In the genomic region with DNA sequence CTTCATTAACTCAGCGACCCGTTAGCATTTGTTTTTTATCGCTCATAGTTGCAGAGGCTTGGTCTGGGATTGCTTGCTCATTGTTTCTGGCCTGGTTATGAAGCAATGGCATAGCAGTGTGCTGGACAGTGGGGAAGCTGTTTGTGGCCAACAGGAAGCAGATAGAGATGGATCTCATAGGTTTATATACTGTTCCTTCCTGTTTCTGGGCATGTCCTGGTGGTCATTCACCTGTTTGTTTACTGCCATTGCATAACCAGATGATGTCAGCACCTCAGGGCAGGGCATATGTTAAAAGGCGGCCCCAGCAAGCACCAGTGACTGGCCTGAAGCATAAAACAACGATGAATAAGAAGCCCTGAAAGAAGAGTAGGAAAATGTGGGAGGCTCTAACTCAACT, we compare ENCODE assay signal across 31 mouse cellular contexts. TPM values are rescaled to one million over a fixed set of nuclear protein-coding genes. Genes with fewer than 3 reads are reported as not detected.
DNase-seq lines count a peak whose midpoint lies in the region; ATAC-seq and TF ChIP-seq lines count a peak whose summit lies in the region.
"Had no signal": no experiment of that assay in that cellular context is flagged by ENCODE, and none has a peak within 500 bp of the region (broad histone marks: within the 10 kb centered on the region; RNA-seq: fewer than 3 reads in every experiment).

No protein-coding gene starts in this region.

- peaks cover 0 to 2% of the 10 kb centered on the region in 2 experiments; a peak in 1 of 4 replicates for H3K4me1 ChIP-seq in liver, embryonic 14.5 days (replicated peaks; ENCODE audit: control insufficient read depth in 2 of 2, insufficient read depth in 2 of 2, low read length in 1 of 2)
- peaks cover 4% of the 10 kb centered on the region; the same call in 1 of the 2 replicates for H3K4me1 ChIP-seq in liver, embryonic 11.5 days (replicated peaks; ENCODE audit: control insufficient read depth, insufficient read depth, low read length)
- no peaks in the 10 kb centered on the region for H3K4me1 ChIP-seq in intestine, postnatal 0 days (replicated peaks; ENCODE audit: control insufficient read depth, insufficient read depth, low read length)

- 78% methylated on average over 5 of the region's 5 CpGs for WGBS in liver, embryonic 14.5 days (ENCODE audit: insufficient replicate concordance)
- WGBS in liver, embryonic 11.5 days: 85% methylated on average over 5 of the region's 5 CpGs
- 59% methylated on average over 5 of the region's 5 CpGs for WGBS in intestine, postnatal 0 days

- ATAC-seq in liver, embryonic 14.5 days (ENCODE audit: insufficient read depth): 0 out of 2 replicates have a peak, but pooled peaks have one; percentile 33
- no peak for ATAC-seq in liver, embryonic 11.5 days (replicated peaks; ENCODE audit: low FRiP score)
- ATAC-seq in intestine, postnatal 0 days: peak; percentile 77
- 0 out of 2 replicates have a peak, but pooled peaks have one; percentile 19 for ATAC-seq in monocyte, adult 5-6 weeks (replicated peaks; ENCODE audit: insufficient number of reproducible peaks, low FRiP score, low TSS enrichment, poor library complexity, severe bottlenecking)
- ATAC-seq: CD4-positive, CD25-positive, alpha-beta regulatory T cell, adult 4 months; forebrain, embryonic 15.5 days; hindbrain, postnatal 0 days had no signal

- intact Hi-C loops in heart, postnatal 25 days (cut with DNase I): no loop called here

- TF ChIP-seq EP300 in liver, embryonic 14.5 days (IDR thresholded peaks at IDR 0.05; ENCODE audit: low read depth): no peak

- no peak overlapping the region for H3K9ac ChIP-seq in liver, embryonic 14.5 days (replicated peaks)
- H3K9ac ChIP-seq in liver, embryonic 11.5 days (ENCODE audit: low read depth, low read length): no peak overlapping the region
- no peak overlapping the region for H3K9ac ChIP-seq in intestine, postnatal 0 days (ENCODE audit: low read depth, low read length)
- H3K9ac ChIP-seq: embryonic facial prominence, embryonic 13.5 days; forebrain, embryonic 15.5 days; heart, embryonic 15.5 days; hindbrain, embryonic 12.5 days; limb, embryonic 15.5 days had no signal

- no peak overlapping the region for H3K4me2 ChIP-seq in liver, embryonic 14.5 days (ENCODE audit: low read depth)
- H3K4me2 ChIP-seq in liver, embryonic 11.5 days: no peak overlapping the region
- H3K4me2 ChIP-seq in intestine, postnatal 0 days (replicated peaks; ENCODE audit: low read depth): no peak overlapping the region
- H3K4me2 ChIP-seq: embryonic facial prominence, embryonic 13.5 days; forebrain, embryonic 15.5 days; heart, embryonic 15.5 days; hindbrain, embryonic 12.5 days; limb, embryonic 15.5 days had no signal

- no peaks in the 10 kb centered on the region for H3K27me3 ChIP-seq in liver, embryonic 14.5 days (ENCODE audit: control insufficient read depth, insufficient read depth, low read length)
- H3K27me3 ChIP-seq in liver, embryonic 11.5 days (replicated peaks; ENCODE audit: control insufficient read depth, insufficient read depth, low read length): no peaks in the 10 kb centered on the region
- no peaks in the 10 kb centered on the region for H3K27me3 ChIP-seq in intestine, postnatal 0 days (replicated peaks; ENCODE audit: control insufficient read depth, insufficient read depth, low read length)
- H3K27me3 ChIP-seq: embryonic facial prominence, embryonic 13.5 days; forebrain, embryonic 15.5 days; heart, embryonic 15.5 days; hindbrain, embryonic 12.5 days; limb, embryonic 15.5 days had no signal

- TF ChIP-seq CTCF in liver, embryonic 14.5 days (IDR thresholded peaks at IDR 0.05; ENCODE audit: low read depth): no peak
- no peak for TF ChIP-seq CTCF in intestine, postnatal 0 days (IDR thresholded peaks at IDR 0.05; ENCODE audit: low read depth)

- no peaks in the 10 kb centered on the region for H3K9me3 ChIP-seq in liver, embryonic 14.5 days (ENCODE audit: control insufficient read depth, low read length)
- no peaks in the 10 kb centered on the region for H3K9me3 ChIP-seq in liver, embryonic 11.5 days (ENCODE audit: control insufficient read depth, low read length)
- no peaks in the 10 kb centered on the region for H3K9me3 ChIP-seq in intestine, postnatal 0 days (ENCODE audit: control insufficient read depth)
- H3K9me3 ChIP-seq: embryonic facial prominence, embryonic 13.5 days; forebrain, embryonic 10.5 days; forebrain, embryonic 15.5 days; heart, embryonic 15.5 days; hindbrain, embryonic 12.5 days; limb, embryonic 10.5 days; limb, embryonic 15.5 days had no signal

- no peak overlapping the region for H3K27ac ChIP-seq in liver, embryonic 14.5 days
- no peak overlapping the region for H3K27ac ChIP-seq in liver, embryonic 11.5 days (ENCODE audit: low read depth, low read length)
- H3K27ac ChIP-seq in intestine, postnatal 0 days (ENCODE audit: low read depth, low read length): peak overlapping the region; percentile 35
- H3K27ac ChIP-seq: embryonic facial prominence, embryonic 13.5 days; forebrain, embryonic 10.5 days; forebrain, embryonic 15.5 days; heart, embryonic 15.5 days; hindbrain, embryonic 12.5 days; hindbrain, postnatal 0 days; limb, embryonic 10.5 days; limb, embryonic 15.5 days had no signal

- no peak for DNase-seq in liver, embryonic 14.5 days (ENCODE audit: low read depth in 3 of 3, low spot score in 3 of 3)
- DNase-seq in liver, embryonic 11.5 days (ENCODE audit: low spot score): no peak
- DNase-seq in 416B (ENCODE audit: low read depth): peak; percentile 74
- no peak for DNase-seq in spleen, postnatal 4 days (ENCODE audit: low spot score in 2 of 2)
- no peak for DNase-seq in right cerebral cortex, postnatal 25 days
- DNase-seq in heart, postnatal 25 days (ENCODE audit: low spot score): no peak
- DNase-seq: adrenal gland, postnatal 25 days; cerebellum, adult 18-20 months; cerebellum, postnatal 10 days; heart, postnatal 36 days; kidney, adult 11 months; kidney, postnatal 14 days; layer of hippocampus, adult 9-11 months; midbrain, embryonic 14.5 days; thymus, adult 2 months; thymus, postnatal 36 days had no signal

- H3K4me3 ChIP-seq in liver, embryonic 14.5 days (ENCODE audit: insufficient read depth in 1 of 2, low read depth in 2 of 2, low read length in 2 of 2): no peak overlapping the region
- H3K4me3 ChIP-seq in liver, embryonic 11.5 days (ENCODE audit: low read depth, low read length): no peak overlapping the region
- no peak overlapping the region for H3K4me3 ChIP-seq in intestine, postnatal 0 days (ENCODE audit: low read depth, low read length)
- H3K4me3 ChIP-seq: embryonic facial prominence, embryonic 13.5 days; forebrain, embryonic 10.5 days; forebrain, embryonic 15.5 days; heart, embryonic 15.5 days; hindbrain, embryonic 12.5 days; limb, embryonic 10.5 days; limb, embryonic 15.5 days had no signal

- peaks cover 2% of the 10 kb centered on the region for H3K36me3 ChIP-seq in liver, embryonic 14.5 days (replicated peaks; ENCODE audit: control insufficient read depth, insufficient read depth, low read depth)
- peaks cover 42% of the 10 kb centered on the region for H3K36me3 ChIP-seq in liver, embryonic 11.5 days (ENCODE audit: control insufficient read depth, insufficient read depth, low read length)
- peaks cover 16% of the 10 kb centered on the region for H3K36me3 ChIP-seq in intestine, postnatal 0 days (ENCODE audit: control insufficient read depth, insufficient read depth)

RNA-seq across cellular contexts. Expression of a gene that starts 7.2 kb away (rescaled TPM):
- polyA plus RNA-seq in liver, embryonic 14.5 days (2012; rRNA removed): 0.51 and 0.71 TPM in 2 replicates
- polyA plus RNA-seq in liver, embryonic 14.5 days (2014; fragmentation: Nextera tagmentation; extraction: Ambion mirVana): 0.71 and 0.78 TPM in 2 replicates
- polyA plus RNA-seq in liver, embryonic 11.5 days (2014; fragmentation: Nextera tagmentation; extraction: Ambion mirVana): 3.6 and 5.1 TPM in 2 replicates
- polyA plus RNA-seq in intestine, postnatal 0 days (2015; fragmentation: Nextera tagmentation; extraction: Ambion mirVana): 1.3 and 1.8 TPM in 2 replicates
- 0.38 to 5.2 TPM (median 2.5 TPM) in 3 replicates for total RNA-seq in monocyte, adult 5-6 weeks (2017)
- total RNA-seq in heart, postnatal 25 days (2021): under 1 TPM; 0.57 to 0.89 TPM
- total RNA-seq: common myeloid progenitor, adult 5-6 weeks had no signal

RNA-seq across cellular contexts. Expression of a gene that starts 10.7 kb away (rescaled TPM):
- 3.8 and 4.9 TPM in 2 replicates for polyA plus RNA-seq in liver, embryonic 14.5 days (2012; rRNA removed)
- 4.9 and 5.1 TPM in 2 replicates for polyA plus RNA-seq in liver, embryonic 14.5 days (2014; fragmentation: Nextera tagmentation; extraction: Ambion mirVana)
- polyA plus RNA-seq in liver, embryonic 11.5 days (2014; fragmentation: Nextera tagmentation; extraction: Ambion mirVana): 33.3 and 40.0 TPM in 2 replicates
- 6.4 and 7.0 TPM in 2 replicates for polyA plus RNA-seq in intestine, postnatal 0 days (2015; fragmentation: Nextera tagmentation; extraction: Ambion mirVana)
- total RNA-seq in monocyte, adult 5-6 weeks (2017): 3.2 to 5.9 TPM (median 3.5 TPM) in 3 replicates
- total RNA-seq in heart, postnatal 25 days (2021): under 1 TPM; 0.75 to 0.95 TPM

RNA-seq across cellular contexts. Expression of a gene that starts 12.4 kb away (rescaled TPM):
- 74.3 and 80.3 TPM in 2 replicates for polyA plus RNA-seq in liver, embryonic 14.5 days (2012; rRNA removed)
- 164 and 171 TPM in 2 replicates for polyA plus RNA-seq in liver, embryonic 14.5 days (2014; fragmentation: Nextera tagmentation; extraction: Ambion mirVana)
- polyA plus RNA-seq in liver, embryonic 11.5 days (2014; fragmentation: Nextera tagmentation; extraction: Ambion mirVana): 247 and 278 TPM in 2 replicates
- 272 and 279 TPM in 2 replicates for polyA plus RNA-seq in intestine, postnatal 0 days (2015; fragmentation: Nextera tagmentation; extraction: Ambion mirVana)
- total RNA-seq in monocyte, adult 5-6 weeks (2017): 118 to 134 TPM (median 121 TPM) in 3 replicates
- 100 to 1,000 TPM; 124 to 125 TPM for total RNA-seq in heart, postnatal 25 days (2021)

RNA-seq across cellular contexts. Expression of a gene that starts 36.5 kb away (rescaled TPM):
- 0.89 and 0.90 TPM in 2 replicates for polyA plus RNA-seq in liver, embryonic 14.5 days (2012; rRNA removed)
- polyA plus RNA-seq in liver, embryonic 14.5 days (2014; fragmentation: Nextera tagmentation; extraction: Ambion mirVana): 1.4 and 2.2 TPM in 2 replicates
- 11.6 and 11.9 TPM in 2 replicates for polyA plus RNA-seq in liver, embryonic 11.5 days (2014; fragmentation: Nextera tagmentation; extraction: Ambion mirVana)
- polyA plus RNA-seq in intestine, postnatal 0 days (2015; fragmentation: Nextera tagmentation; extraction: Ambion mirVana): 0.29 and 0.40 TPM in 2 replicates
- total RNA-seq in monocyte, adult 5-6 weeks (2017): 13.8 to 38.9 TPM (median 15.8 TPM) in 3 replicates
- not detected for total RNA-seq in heart, postnatal 25 days (2021)
- total RNA-seq: adrenal gland, postnatal 25 days; gastrocnemius, adult 8-10 months; gastrocnemius, postnatal 4 days; heart, postnatal 36 days; hindbrain, postnatal 0 days; left cerebral cortex, postnatal 10 days had no signal
